Mouse (Mus musculus): ENCODE measurements around the gene Kirrel2.

Gene Kirrel2

GRCm38 (mm10) chr7:30453327-30453726 lies 4.2 kb downstream of the Kirrel2 start:
- intact Hi-C loops (cut with DNase I) = no loop called here

GRCm38 (mm10) chr7:30450241-30450640 lies 7.2 kb downstream of the Kirrel2 start:
- intact Hi-C loops (cut with DNase I) = no loop called here

- intact Hi-C loops (cut with DNase I) = loop anchor here (5.0 kb wide), 1 partner anchor 47 kb away; the partner anchor contains the start of gene Prodh2
Measured at GRCm38 (mm10) chr7:30444971-30445751, 12.3 kb downstream of the Kirrel2 start, which contains the start of gene Aplp1. TSS of gene Aplp1 (minus strand) at chr7:30445535.

- intact Hi-C loops (cut with DNase I) = no loop called here
Measured at GRCm38 (mm10) chr7:30444154-30444970, 13.1 kb downstream of the Kirrel2 start.

- intact Hi-C loops (cut with DNase I) = no loop called here
Measured at GRCm38 (mm10) chr7:30443696-30444095, 13.8 kb downstream of the Kirrel2 start.

- intact Hi-C loops (cut with DNase I) = no loop called here
Measured at GRCm38 (mm10) chr7:30440697-30441096, 16.8 kb downstream of the Kirrel2 start.

GRCm38 (mm10) chr7:30439734-30440133 lies 17.8 kb downstream of the Kirrel2 start:
- intact Hi-C loops (cut with DNase I) = loop anchor here (5.0 kb wide), 1 partner anchor 33 kb away; no protein-coding TSS in a partner anchor

GRCm38 (mm10) chr7:30436879-30437278 lies 20.6 kb downstream of the Kirrel2 start:
- intact Hi-C loops (cut with DNase I) = loop anchor here (5.0 kb wide), 1 partner anchor 35 kb away; no protein-coding TSS in a partner anchor

GRCm38 (mm10) chr7:30435156-30435555 lies 22.3 kb downstream of the Kirrel2 start:
- intact Hi-C loops (cut with DNase I) = loop anchor here (5.0 kb wide), 1 partner anchor 37 kb away; no protein-coding TSS in a partner anchor

GRCm38 (mm10) chr7:30434701-30435100 lies 22.8 kb downstream of the Kirrel2 start:
- intact Hi-C loops (cut with DNase I) = loop anchor here (5.0 kb wide), 3 partner anchors 37 to 87 kb away; no protein-coding TSS in a partner anchor

- intact Hi-C loops (cut with DNase I) = loop anchor here (5.0 kb wide), 2 partner anchors 37 to 87 kb away; no protein-coding TSS in a partner anchor
Measured at GRCm38 (mm10) chr7:30434238-30434637, 23.3 kb downstream of the Kirrel2 start.

- intact Hi-C loops (cut with DNase I) = loop anchor here (1.0 to 5.0 kb wide), 3 partner anchors 34 to 84 kb away; no protein-coding TSS in a partner anchor
Measured at GRCm38 (mm10) chr7:30431793-30432192, 25.7 kb downstream of the Kirrel2 start.

GRCm38 (mm10) chr7:30430191-30430590 lies 27.3 kb downstream of the Kirrel2 start:
- intact Hi-C loops (cut with DNase I) = loop anchor here (5.0 kb wide), 2 partner anchors 33 to 83 kb away; no protein-coding TSS in a partner anchor

- intact Hi-C loops (cut with DNase I) = no loop called here
Measured at GRCm38 (mm10) chr7:30429327-30429726, 28.2 kb downstream of the Kirrel2 start.

- intact Hi-C loops (cut with DNase I) = no loop called here
Measured at GRCm38 (mm10) chr7:30423071-30423641, 34.3 kb downstream of the Kirrel2 start.

GRCm38 (mm10) chr7:30422560-30422959 lies 34.9 kb downstream of the Kirrel2 start:
- intact Hi-C loops (cut with DNase I) = no loop called here

- intact Hi-C loops (cut with DNase I) = no loop called here
Measured at GRCm38 (mm10) chr7:30421890-30422435, 35.5 kb downstream of the Kirrel2 start.

- intact Hi-C loops (cut with DNase I) = no loop called here
Measured at GRCm38 (mm10) chr7:30421175-30421889, 36.2 kb downstream of the Kirrel2 start, which contains the start of gene Nfkbid. TSS of gene Nfkbid (plus strand) at chr7:30421732.

- intact Hi-C loops (cut with DNase I) = no loop called here
Measured at GRCm38 (mm10) chr7:30420673-30421072, 36.8 kb downstream of the Kirrel2 start.

Measured in adrenal gland (tissue).